Mouse (Mus musculus) heart, embryonic 12.5 days (tissue): ENCODE data around the gene Dennd1b. TPM values are rescaled to one million over a fixed set of nuclear protein-coding genes. Genes with fewer than 3 reads are reported as not detected.

Experiments used
- ATAC-seq: fragments of 200-750 bp; cut with Nextera tagmentation; 2 replicates; pipeline ENCODE4 v1.8.0; 2017; ENCODE audit warnings: moderate TSS enrichment, moderate library complexity; ENCODE audit not compliant: insufficient number of reproducible peaks, low FRiP score
- H3K27ac ChIP-seq: fragments of 300-500 bp; sonication (generic); 2 replicates; pipeline ENCODE4 v1.5.1; 2016; ENCODE audit warnings: mild to moderate bottlenecking, moderate library complexity; ENCODE audit not compliant: poor library complexity, severe bottlenecking
- H3K27me3 ChIP-seq: fragments of 300-500 bp; sonication (generic); replicated peaks from 2 replicates; pipeline ENCODE4 v1.6.1; 2016; ENCODE audit warnings: mild to moderate bottlenecking, moderate library complexity
- H3K36me3 ChIP-seq: fragments of 300-500 bp; sonication (generic); 2 replicates; pipeline ENCODE4 v1.6.1; 2016; ENCODE audit warnings: mild to moderate bottlenecking, moderate library complexity
- H3K4me1 ChIP-seq: fragments of 300-500 bp; sonication (generic); replicated peaks from 2 replicates; pipeline ENCODE4 v1.6.1; 2016; ENCODE audit warnings: mild to moderate bottlenecking
- H3K4me2 ChIP-seq: fragments of 300-500 bp; sonication (generic); 2 replicates; pipeline ENCODE4 v1.6.1; 2016; ENCODE audit warnings: mild to moderate bottlenecking, moderate library complexity
- H3K4me3 ChIP-seq: fragments of 300-500 bp; sonication (generic); 2 replicates; pipeline ENCODE4 v1.5.1; 2016; ENCODE audit warnings: mild to moderate bottlenecking
- H3K9ac ChIP-seq: fragments of 300-500 bp; sonication (generic); 2 replicates; pipeline ENCODE4 v1.6.1; 2016; ENCODE audit warnings: mild to moderate bottlenecking, moderate library complexity
- H3K9me3 ChIP-seq: fragments of 300-500 bp; sonication (generic); replicated peaks from 2 replicates; pipeline ENCODE4 v1.6.1; 2016; ENCODE audit warnings: mild to moderate bottlenecking, moderate library complexity
- WGBS: fragments of 180-500 bp; shearing (Covaris S2); methylation state at CpG from one replicate; pipeline ENCODE4 v1.1.7; 2016; 5-methylcytosine and 5-hydroxymethylcytosine counted together
- polyA plus RNA-seq: library from polyadenylated mRNA; unstranded; fragments of >200 nt; fragmentation: Nextera tagmentation; extraction: Ambion mirVana; gene quantifications from 2 replicates; pipeline ENCODE4 v1.2.1, GENCODE M21; 2016

The Dennd1b gene
- polyA plus RNA-seq, 1 experiment from 2014 or later, result 13.9 TPM

DNA sequence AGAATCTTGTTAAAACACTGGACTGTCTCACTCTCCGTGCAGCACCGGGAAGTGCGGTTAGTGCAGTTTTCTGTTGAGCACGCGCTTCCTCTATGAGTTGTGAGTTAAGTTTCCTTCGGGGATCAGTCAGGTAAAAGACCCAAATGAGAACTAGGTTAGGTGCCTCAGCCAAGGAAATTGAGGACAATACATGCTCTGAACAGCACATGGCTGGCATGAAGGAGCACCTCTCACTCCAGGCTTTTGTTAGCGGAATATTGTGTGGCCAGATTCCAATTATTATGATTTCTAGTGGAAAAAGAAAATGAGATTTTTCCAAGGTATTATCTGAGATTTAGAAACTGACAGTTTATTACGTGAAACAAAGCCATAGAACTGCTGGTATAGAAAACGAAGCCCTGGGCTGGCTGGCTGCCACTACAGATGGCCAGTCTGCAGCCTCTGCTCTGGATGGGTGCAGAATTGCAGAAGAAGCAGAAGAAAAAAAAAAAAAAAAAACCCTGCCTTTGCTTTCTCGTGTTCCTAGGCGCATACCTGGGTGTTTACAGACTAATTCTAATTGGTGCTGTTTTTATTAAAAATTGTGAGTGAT, 86.7 kb downstream of the Dennd1b start:
- WGBS, result 83% methylated on average over 11 of the region's 11 CpGs
- Histone ChIP-seq H3K36me3 (0 out of 2 replicates have a peak, but pooled peaks cover 7% of the 10 kb centered on the region), H3K27ac (no peak overlapping the region)

DNA sequence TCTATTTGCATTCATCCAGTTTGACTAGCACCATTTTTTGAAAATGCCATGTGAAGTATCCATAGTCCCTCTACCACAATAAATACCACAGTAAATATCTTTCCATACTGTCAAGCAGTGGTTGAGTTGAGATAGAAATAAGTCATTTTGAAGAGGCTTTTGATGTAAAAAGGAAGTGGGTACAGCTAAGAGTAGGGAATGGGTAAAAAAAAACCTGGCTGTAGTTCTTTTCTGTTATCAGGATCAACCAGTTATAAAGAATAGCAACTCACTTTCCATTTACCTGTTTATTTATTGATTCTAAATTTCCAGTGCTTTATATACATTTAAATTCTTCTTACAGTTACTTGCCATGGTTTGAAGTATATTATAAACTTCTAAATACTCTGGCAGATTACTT, 89.8 kb downstream of the Dennd1b start:
- Histone ChIP-seq H3K4me3 (no peak overlapping the region), H3K9ac (no peak overlapping the region), H3K27me3 (no peaks in the 10 kb centered on the region), H3K4me1 (no peaks in the 10 kb centered on the region), H3K4me2 (no peak overlapping the region), H3K9me3 (no peaks in the 10 kb centered on the region), H3K27ac (no peak overlapping the region), H3K36me3 (peaks cover 8% of the 10 kb centered on the region; the same call in 1 of the 2 replicates)
- no peak for ATAC-seq

More for the DNA sequence above, 86.7 kb downstream of the Dennd1b start:
- H3K4me3 ChIP-seq, result no peak overlapping the region
- H3K9me3 ChIP-seq, result no peaks in the 10 kb centered on the region
- no peaks in the 10 kb centered on the region for H3K27me3 ChIP-seq
- H3K9ac ChIP-seq, result no peak overlapping the region
- no peak for ATAC-seq
- peaks cover 2% of the 10 kb centered on the region; the same call in 1 of the 2 replicates for H3K4me1 ChIP-seq
- H3K4me2 ChIP-seq, result no peak overlapping the region

DNA sequence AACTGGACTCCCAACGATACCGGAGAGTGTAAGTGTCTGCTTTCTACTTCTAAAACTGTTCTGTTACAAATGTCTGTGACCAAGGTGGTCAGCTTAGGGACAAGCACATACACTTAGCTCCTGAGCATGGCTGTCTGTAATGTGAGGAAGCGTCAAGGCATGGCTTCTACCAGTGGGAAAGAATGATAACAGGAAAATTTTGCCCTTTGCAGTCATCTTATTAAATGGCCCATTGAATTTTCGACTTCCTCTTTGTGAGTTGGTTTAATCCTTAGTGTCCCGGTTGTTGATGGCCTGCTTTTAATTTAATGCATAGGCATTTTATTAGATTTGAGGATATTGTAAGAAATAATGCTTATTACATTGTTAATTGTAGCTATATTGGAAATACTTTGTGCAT, 97.1 kb downstream of the Dennd1b start:
- Histone ChIP-seq H3K27me3 (no peaks in the 10 kb centered on the region), H3K27ac (no peak overlapping the region), H3K9me3 (no peaks in the 10 kb centered on the region), H3K4me1 (no peaks in the 10 kb centered on the region), H3K4me2 (no peak overlapping the region), H3K9ac (no peak overlapping the region), H3K4me3 (no peak overlapping the region), H3K36me3 (peaks cover 11% of the 10 kb centered on the region)
- WGBS, result 90% methylated on average over 5 of the region's 5 CpGs
- ATAC-seq, result no peak

DNA sequence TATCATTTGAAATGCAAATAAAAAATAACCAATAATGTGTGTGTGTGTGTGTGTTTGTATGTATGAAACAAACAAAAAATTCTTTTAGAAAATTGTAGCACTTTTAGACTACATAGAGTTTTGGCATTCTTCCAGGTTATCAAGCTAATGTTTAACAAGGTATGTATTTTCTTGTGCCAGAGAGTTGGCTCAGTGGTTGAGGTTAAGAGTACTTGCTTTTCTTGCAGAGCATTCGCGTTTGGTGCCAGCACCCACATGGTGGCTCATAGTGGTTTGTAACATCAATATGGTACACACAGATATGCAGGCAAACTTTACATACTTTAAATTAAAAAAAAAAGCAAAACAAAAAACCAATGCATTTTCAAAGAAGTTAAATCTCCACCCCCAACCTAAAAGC, 101.5 kb downstream of the Dennd1b start:
- Histone ChIP-seq H3K27me3 (no peaks in the 10 kb centered on the region), H3K27ac (no peak overlapping the region), H3K36me3 (peaks cover 8% of the 10 kb centered on the region), H3K4me3 (no peak overlapping the region), H3K4me1 (peaks cover 5% of the 10 kb centered on the region; the same call in 1 of the 2 replicates), H3K9ac (no peak overlapping the region), H3K9me3 (no peaks in the 10 kb centered on the region), H3K4me2 (no peak overlapping the region)
- ATAC-seq, result no peak
- 91% methylated on average over 2 of the region's 2 CpGs for WGBS

DNA sequence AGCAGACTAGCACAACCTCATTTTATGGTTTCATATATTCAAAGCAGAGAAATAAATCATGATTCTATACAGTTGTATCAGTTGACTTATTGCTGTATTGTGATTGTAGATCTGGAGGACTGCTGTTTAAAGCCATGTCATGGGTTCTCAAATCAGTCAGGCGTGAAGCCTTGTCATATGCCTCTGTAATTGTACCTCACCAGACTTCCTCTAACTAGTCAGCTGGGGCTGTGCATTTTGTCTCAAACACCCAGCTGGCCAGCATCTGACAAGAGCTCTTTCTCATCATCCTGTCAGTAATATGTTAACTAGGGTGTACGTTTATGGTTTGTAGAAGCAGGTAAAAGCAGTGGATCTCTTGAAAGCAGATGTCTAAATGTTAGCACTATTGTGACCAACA, 104.0 kb downstream of the Dennd1b start:
- H3K27me3 ChIP-seq, result no peaks in the 10 kb centered on the region
- WGBS, result 50% methylated on average over 2 of the region's 2 CpGs
- ATAC-seq, result no peak

DNA sequence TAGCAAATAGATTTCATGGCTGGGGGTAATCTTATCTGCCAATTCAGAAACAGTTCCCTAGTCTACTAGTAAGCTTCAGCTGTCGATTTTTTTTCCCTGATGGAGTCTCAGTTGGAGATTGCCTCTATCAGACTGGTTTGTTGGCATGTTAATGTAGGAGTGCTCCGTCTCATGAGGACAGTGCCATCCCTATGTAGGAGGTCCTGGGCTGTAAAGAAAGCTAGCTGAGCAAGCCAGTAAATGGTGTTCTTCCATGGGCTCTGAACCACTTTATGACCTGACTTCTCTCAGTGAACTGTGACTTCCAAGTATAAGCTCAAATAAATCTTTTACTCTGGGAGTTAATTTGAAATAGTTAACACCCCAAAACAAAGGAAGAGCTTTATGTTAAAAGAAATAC, 107.8 kb downstream of the Dennd1b start:
- Histone ChIP-seq H3K4me3 (no peak overlapping the region), H3K4me1 (peaks cover 5% of the 10 kb centered on the region; the same call in 1 of the 2 replicates), H3K27ac (no peak overlapping the region), H3K4me2 (no peak overlapping the region), H3K36me3 (peaks cover 6% of the 10 kb centered on the region; the same call in 1 of the 2 replicates), H3K9ac (no peak overlapping the region), H3K9me3 (no peaks in the 10 kb centered on the region), H3K27me3 (no peaks in the 10 kb centered on the region)
- WGBS, result 26% methylated on average over 2 of the region's 2 CpGs
- ATAC-seq, result no peak

More for the DNA sequence above, 104.0 kb downstream of the Dennd1b start:
- Histone ChIP-seq H3K4me3 (no peak overlapping the region), H3K9ac (no peak overlapping the region), H3K4me2 (no peak overlapping the region), H3K4me1 (peaks cover 5% of the 10 kb centered on the region; the same call in 1 of the 2 replicates), H3K36me3 (peaks cover 3% of the 10 kb centered on the region; the same call in 1 of the 2 replicates), H3K27ac (no peak overlapping the region), H3K9me3 (no peaks in the 10 kb centered on the region)

DNA sequence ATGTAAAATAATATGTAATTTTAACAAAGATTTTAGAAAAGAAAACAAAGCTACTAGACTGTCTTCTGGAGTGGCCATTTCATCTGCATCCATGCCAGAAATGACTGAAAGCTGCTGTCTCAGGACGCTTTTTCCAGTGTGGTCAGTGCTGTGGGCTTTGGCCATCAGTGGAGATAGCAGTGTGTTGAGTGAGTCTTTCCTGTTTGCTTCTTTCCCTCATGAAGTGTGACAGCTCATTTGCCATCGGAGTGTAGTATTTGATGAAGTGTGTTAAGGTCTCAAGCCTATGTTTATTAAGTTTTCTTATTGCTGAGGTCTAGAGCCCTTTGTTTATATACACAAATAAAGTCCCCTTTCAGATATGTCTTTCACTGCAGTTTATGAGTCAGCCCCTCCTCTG, 112.4 kb downstream of the Dennd1b start:
- WGBS, result 56% methylated on average over 2 of the region's 2 CpGs
- ATAC-seq, result no peak
- H3K9me3 ChIP-seq, result no peaks in the 10 kb centered on the region
- H3K27me3 ChIP-seq, result no peaks in the 10 kb centered on the region
- no peak overlapping the region for H3K4me3 ChIP-seq
- no peak overlapping the region for H3K27ac ChIP-seq
- H3K4me2 ChIP-seq, result no peak overlapping the region
- H3K36me3 ChIP-seq, result peaks cover 6% of the 10 kb centered on the region; the same call in 1 of the 2 replicates
- H3K4me1 ChIP-seq, result peaks cover 4% of the 10 kb centered on the region
- no peak overlapping the region for H3K9ac ChIP-seq

DNA sequence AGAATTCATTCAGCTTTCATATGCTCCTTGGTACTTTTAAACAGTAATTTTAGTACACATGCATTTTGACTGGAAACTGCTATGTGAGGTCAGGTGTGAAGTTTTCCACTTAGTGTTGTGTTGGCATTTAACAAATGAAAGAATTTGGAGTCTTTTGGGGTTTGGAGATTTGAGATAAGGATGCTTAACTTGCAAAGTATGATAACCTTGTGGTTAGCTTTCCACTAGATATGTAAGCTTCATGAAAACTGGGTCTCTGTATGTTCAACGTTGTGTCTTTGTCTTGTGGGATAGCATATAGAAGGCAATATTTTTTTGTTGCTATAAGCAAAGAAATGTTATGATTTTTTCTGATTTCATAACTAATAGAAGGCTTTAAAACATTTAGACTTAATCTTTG, 114.8 kb downstream of the Dennd1b start:
- Histone ChIP-seq H3K4me3 (no peak overlapping the region), H3K27ac (no peak overlapping the region), H3K36me3 (peaks cover 6% of the 10 kb centered on the region; the same call in 1 of the 2 replicates), H3K9ac (no peak overlapping the region), H3K27me3 (no peaks in the 10 kb centered on the region), H3K4me1 (peaks cover 8% of the 10 kb centered on the region), H3K9me3 (no peaks in the 10 kb centered on the region), H3K4me2 (no peak overlapping the region)
- ATAC-seq, result no peak
- 67% methylated on average over 1 of the region's 1 CpGs for WGBS

DNA sequence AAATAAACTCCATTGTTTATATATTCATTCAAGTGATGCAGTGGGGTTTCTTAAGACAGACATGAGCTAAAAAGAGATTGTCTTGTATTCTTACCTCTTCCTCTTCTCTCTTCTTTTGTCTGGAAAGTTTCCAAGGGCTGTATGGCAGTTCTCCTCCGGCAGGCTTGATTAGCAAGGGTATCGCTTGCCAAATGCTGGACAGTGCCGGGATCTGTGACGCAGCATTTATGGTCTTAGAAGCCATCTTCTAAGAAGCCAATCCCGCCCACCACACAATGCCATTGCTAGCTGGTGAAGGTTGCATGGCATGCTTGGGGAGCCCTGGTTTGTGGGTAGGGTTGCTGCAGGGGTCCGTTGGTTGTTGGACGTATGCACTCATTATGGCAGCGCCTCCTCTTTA, 115.8 kb downstream of the Dennd1b start:
- Histone ChIP-seq H3K36me3 (peaks cover 6% of the 10 kb centered on the region; the same call in 1 of the 2 replicates), H3K9ac (no peak overlapping the region), H3K27ac (no peak overlapping the region), H3K27me3 (no peaks in the 10 kb centered on the region), H3K4me1 (peaks cover 8% of the 10 kb centered on the region), H3K4me2 (no peak overlapping the region), H3K9me3 (no peaks in the 10 kb centered on the region), H3K4me3 (no peak overlapping the region)
- WGBS, result 66% methylated on average over 8 of the region's 8 CpGs
- ATAC-seq, result no peak

DNA sequence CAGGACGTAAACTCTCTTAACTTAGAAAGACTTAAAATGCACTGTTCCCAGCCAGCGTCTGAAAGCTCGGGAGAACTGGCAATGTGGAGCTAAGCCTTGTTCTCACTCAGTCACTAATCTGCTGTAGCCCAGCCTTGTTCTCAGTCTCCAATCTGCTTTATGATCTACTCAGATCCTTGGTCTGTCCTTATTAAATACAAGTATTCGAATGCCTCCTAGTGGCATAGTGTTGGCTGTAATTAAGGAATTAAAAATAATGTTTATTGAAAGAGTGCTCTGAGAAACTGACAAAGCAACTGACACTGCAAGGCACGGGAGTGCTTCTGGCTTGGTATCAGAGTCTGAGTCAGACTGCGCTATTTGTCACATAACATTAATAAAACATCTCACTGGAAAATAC, 116.3 kb downstream of the Dennd1b start:
- Histone ChIP-seq H3K27ac (no peak overlapping the region), H3K4me3 (no peak overlapping the region), H3K36me3 (peaks cover 4% of the 10 kb centered on the region; the same call in 1 of the 2 replicates), H3K9me3 (no peaks in the 10 kb centered on the region), H3K4me2 (no peak overlapping the region), H3K9ac (no peak overlapping the region), H3K4me1 (peaks cover 8% of the 10 kb centered on the region), H3K27me3 (no peaks in the 10 kb centered on the region)
- ATAC-seq, result no peak
- 78% methylated on average over 6 of the region's 6 CpGs for WGBS

DNA sequence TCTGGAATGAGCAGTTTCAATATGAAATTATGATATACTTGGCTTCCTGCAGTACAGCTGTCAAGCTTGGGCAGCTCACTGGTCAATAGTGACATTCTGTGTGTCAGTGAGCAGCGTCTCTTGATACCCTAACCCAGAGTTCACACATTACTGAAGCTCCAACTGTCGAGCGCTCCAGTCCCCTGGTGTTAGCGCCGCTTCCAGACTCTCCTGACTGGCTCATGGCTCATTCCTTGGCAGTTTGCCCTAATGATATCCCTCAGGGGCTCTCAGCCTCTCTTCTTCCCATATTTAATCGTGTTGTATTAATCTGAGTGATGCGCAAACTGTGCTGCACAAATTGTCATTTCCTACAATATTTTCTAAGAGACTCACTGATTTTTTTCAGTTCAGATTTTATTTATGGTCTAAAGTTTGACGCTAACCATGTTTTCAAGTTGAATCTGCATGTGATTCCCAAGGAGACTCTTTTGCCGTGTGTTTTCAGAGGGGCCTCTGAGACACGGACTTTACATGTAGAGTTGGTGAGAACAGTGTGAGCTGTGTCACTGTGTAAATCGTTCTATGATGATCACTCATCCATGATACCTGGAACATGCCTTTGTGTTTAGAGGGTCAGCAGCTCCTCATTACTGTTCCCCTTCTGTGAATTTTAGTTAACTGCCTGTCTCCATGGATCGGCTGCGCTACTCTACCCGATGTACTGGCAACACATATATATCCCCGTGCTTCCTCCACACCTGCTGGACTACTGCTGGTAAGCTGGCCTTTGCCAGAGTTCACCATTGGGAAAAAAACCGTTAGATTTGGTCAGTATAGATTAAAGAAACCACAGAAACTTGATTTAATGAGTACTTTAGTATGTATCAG, 117.5 kb downstream of the Dennd1b start:
- no peaks in the 10 kb centered on the region for H3K27me3 ChIP-seq
- no peak overlapping the region for H3K4me3 ChIP-seq
- H3K4me2 ChIP-seq, result no peak overlapping the region
- H3K36me3 ChIP-seq, result no peaks in the 10 kb centered on the region
- WGBS, result 62% methylated on average over 16 of the region's 16 CpGs
- no peak overlapping the region for H3K27ac ChIP-seq
- 0 out of 2 replicates have a peak, but pooled peaks have one; percentile 39 for ATAC-seq
- no peak overlapping the region for H3K9ac ChIP-seq
- no peaks in the 10 kb centered on the region for H3K9me3 ChIP-seq
- peaks cover 8% of the 10 kb centered on the region for H3K4me1 ChIP-seq
